Mouse (Mus musculus) splenic B cell, adult 2 months (primary cell): ENCODE measurements around the gene Padi2.

Experiments
- DNase-seq: peaks from one replicate; pipeline ENCODE4 v3.0.0-alpha.2; 2011; ENCODE audit warnings: low read depth, low spot score
- H3K27me3 ChIP-seq: 2 replicates; pipeline ENCODE4 v1.6.1; 2012; ENCODE audit warnings: mild to moderate bottlenecking, low read length, moderate library complexity, mixed read lengths; ENCODE audit not compliant: control insufficient read depth, poor library complexity, insufficient read depth, severe bottlenecking
- H3K36me3 ChIP-seq: 2 replicates; pipeline ENCODE4 v1.6.1; 2012; ENCODE audit warnings: mild to moderate bottlenecking, low read length, moderate library complexity, mixed read lengths; ENCODE audit not compliant: control insufficient read depth, poor library complexity, insufficient read depth, severe bottlenecking

Gene Padi2

GRCm38 (mm10) chr4:140967386-140968159, 61.4 kb downstream of the Padi2 start:
- H3K36me3 ChIP-seq, result peaks cover 16% of the 10 kb centered on the region
- no peak for DNase-seq
- no peaks in the 10 kb centered on the region for H3K27me3 ChIP-seq

- Histone ChIP-seq H3K36me3 (peaks cover 18% of the 10 kb centered on the region), H3K27me3 (no peaks in the 10 kb centered on the region)
- DNase-seq, result peak; percentile 33
Measured at GRCm38 (mm10) chr4:140971691-140972090, 65.5 kb downstream of the Padi2 start.

- no peak for DNase-seq
- Histone ChIP-seq H3K27me3 (no peaks in the 10 kb centered on the region), H3K36me3 (peaks cover 9% of the 10 kb centered on the region)
Measured at GRCm38 (mm10) chr4:140974408-140974807, 68.3 kb downstream of the Padi2 start.

- no peak for DNase-seq
- Histone ChIP-seq H3K36me3 (peaks cover 9% of the 10 kb centered on the region), H3K27me3 (no peaks in the 10 kb centered on the region)
Measured at GRCm38 (mm10) chr4:140975356-140975755, 69.2 kb downstream of the Padi2 start.

GRCm38 (mm10) chr4:140977278-140977677, 71.1 kb downstream of the Padi2 start:
- Histone ChIP-seq H3K36me3 (peaks cover 9% of the 10 kb centered on the region), H3K27me3 (no peaks in the 10 kb centered on the region)
- no peak for DNase-seq

- no peak for DNase-seq
- Histone ChIP-seq H3K36me3 (peaks cover 7% of the 10 kb centered on the region), H3K27me3 (no peaks in the 10 kb centered on the region)
Measured at GRCm38 (mm10) chr4:140977886-140978692, 71.9 kb downstream of the Padi2 start.

- peaks cover 3% of the 10 kb centered on the region for H3K36me3 ChIP-seq
- no peak for DNase-seq
- no peaks in the 10 kb centered on the region for H3K27me3 ChIP-seq
Measured at GRCm38 (mm10) chr4:140981605-140982004, 75.5 kb downstream of the Padi2 start.

GRCm38 (mm10) chr4:140982808-140983207, 76.7 kb downstream of the Padi2 start:
- Histone ChIP-seq H3K36me3 (no peaks in the 10 kb centered on the region; the same call in 1 of the 2 replicates), H3K27me3 (no peaks in the 10 kb centered on the region)
- DNase-seq, result peak; percentile 38

GRCm38 (mm10) chr4:140983442-140983841, 77.3 kb downstream of the Padi2 start:
- H3K36me3 ChIP-seq, result no peaks in the 10 kb centered on the region; the same call in 1 of the 2 replicates

GRCm38 (mm10) chr4:140984544-140984943, 78.4 kb downstream of the Padi2 start:
- H3K36me3 ChIP-seq, result no peaks in the 10 kb centered on the region; the same call in 1 of the 2 replicates
- H3K27me3 ChIP-seq, result no peaks in the 10 kb centered on the region
- no peak for DNase-seq

More at GRCm38 (mm10) chr4:140983442-140983841, 77.3 kb downstream of the Padi2 start:
- DNase-seq, result peak; percentile 93
- no peaks in the 10 kb centered on the region for H3K27me3 ChIP-seq

- Histone ChIP-seq H3K27me3 (no peaks in the 10 kb centered on the region), H3K36me3 (no peaks in the 10 kb centered on the region)
- no peak for DNase-seq
Measured at GRCm38 (mm10) chr4:140986024-140986710, 80.0 kb downstream of the Padi2 start.

GRCm38 (mm10) chr4:140986711-140987395, 80.7 kb downstream of the Padi2 start, which contains the start of gene Atp13a2:
Gene Atp13a2, plus strand, starts transcription at chr4:140986873.
- Histone ChIP-seq H3K36me3 (no peaks in the 10 kb centered on the region), H3K27me3 (no peaks in the 10 kb centered on the region)
- peak; percentile 85 for DNase-seq

- H3K36me3 ChIP-seq, result peaks cover 3% of the 10 kb centered on the region
- peak; percentile 24 for DNase-seq
Measured at GRCm38 (mm10) chr4:140987476-140987875, 81.3 kb downstream of the Padi2 start.

GRCm38 (mm10) chr4:140988706-140989290, 82.7 kb downstream of the Padi2 start:
- H3K27me3 ChIP-seq, result no peaks in the 10 kb centered on the region
- peak; percentile 73 for DNase-seq
- H3K36me3 ChIP-seq, result peaks cover 7% of the 10 kb centered on the region

More at GRCm38 (mm10) chr4:140987476-140987875, 81.3 kb downstream of the Padi2 start:
- H3K27me3 ChIP-seq, result no peaks in the 10 kb centered on the region
